Mouse (Mus musculus) layer of hippocampus, adult 2 months (tissue): Measurements from ENCODE around the gene Txlna. TPM values are rescaled to one million over a fixed set of nuclear protein-coding genes. Genes with fewer than 3 reads are reported as not detected.

ENCODE experiments used
- DNase-seq, 2 experiments: peaks; one replicate each; pipeline ENCODE4 v3.0.0; 2022; ENCODE audit warnings: low spot score in 2 of 2
- H3K27ac ChIP-seq: fragments of 200-600 bp; 2 replicates; pipeline ENCODE4 v1.8.1; 2022
- H3K4me3 ChIP-seq: fragments of 200-600 bp; 2 replicates; pipeline ENCODE4 v1.8.1; 2022; ENCODE audit warnings: mild to moderate bottlenecking
- CTCF ChIP-seq: fragments of 200-600 bp; conservative IDR thresholded peaks from 2 replicates; pipeline ENCODE4 v1.8.1; 2022; ENCODE audit warnings: antibody characterized with exemption, mild to moderate bottlenecking, moderate library complexity
- microRNA-seq, 2 experiments: library from miRNA; unstranded; fragments of <30 nt; microRNA quantifications; one replicate each; pipeline ENCODE4 v1.2.0; 2021
- total RNA-seq, 2 experiments: library from RNA; stranded (reverse); gene quantifications; 2 replicates each; pipeline ENCODE4 v1.2.3; 2021

Txlna gene
- total RNA-seq, 2 experiments from 2014 or later, result 49.7 to 51.3 TPM

- H3K27ac ChIP-seq, result no peak overlapping the region
- no peak for DNase-seq
- no peak overlapping the region for H3K4me3 ChIP-seq
- TF ChIP-seq CTCF, result no peak
Measured at GRCm38 (mm10) chr4:129577688-129578087, 63.2 kb downstream of the Txlna start.

- Histone ChIP-seq H3K27ac (no peak overlapping the region), H3K4me3 (no peak overlapping the region)
- peak; percentile 79 for TF ChIP-seq CTCF
- peak in 1 of 2 experiments; percentile 49 for DNase-seq
Measured at GRCm38 (mm10) chr4:129576863-129577491, 63.9 kb downstream of the Txlna start.

Small RNA genes lying within 50 kb of the gene (microRNA-seq; reads per million reads assigned to microRNA genes)
- gene Mir7016, result 2.6 to 3.5 reads per million in 2 experiments

Other genes starting within 250 kb of the Txlna start
- 1 to 10 TPM; 3.9 to 4.0 TPM for gene Zbtb8b, start 200.2 kb downstream of the Txlna start, total RNA-seq
- gene Bsdc1, start 179.5 kb downstream of the Txlna start, total RNA-seq, result 10 to 100 TPM; 56.2 to 62.7 TPM
- under 1 TPM in 1 of 2 experiments, not detected in 1; 0.38 TPM for gene Tssk3, start 150.0 kb downstream of the Txlna start, total RNA-seq
- not detected for gene Fam229a, start 149.9 kb downstream of the Txlna start, total RNA-seq
- 100 to 1,000 TPM in 1 of 2 experiments, 10 to 100 TPM in 1; 94.6 to 103 TPM for gene Marcksl1, start 127.5 kb downstream of the Txlna start, total RNA-seq
- 10 to 100 TPM; 48.9 to 49.8 TPM for gene Hdac1, start 98.4 kb downstream of the Txlna start, total RNA-seq
- gene Lck, start 67.4 kb downstream of the Txlna start, total RNA-seq, result 1 to 10 TPM; 2.8 to 6.2 TPM
- gene Fam167b, start 62.5 kb downstream of the Txlna start, total RNA-seq, result under 1 TPM; 0.41 to 0.83 TPM
- gene Eif3i, start 40.4 kb downstream of the Txlna start, total RNA-seq, result 100 to 1,000 TPM; 117 to 120 TPM
- gene Tmem234, start 40.4 kb downstream of the Txlna start, total RNA-seq, result 10 to 100 TPM; 83.1 to 86.2 TPM
- 1 to 10 TPM; 5.7 to 7.4 TPM for gene Dcdc2b, start 26.8 kb downstream of the Txlna start, total RNA-seq
- 10 to 100 TPM; 31.5 to 34.3 TPM for gene Iqcc, start 22.0 kb downstream of the Txlna start, total RNA-seq
- gene Ccdc28b, start 17.1 kb downstream of the Txlna start, total RNA-seq, result 10 to 100 TPM; 70.2 to 81.0 TPM
- gene Kpna6, start 31.7 kb upstream of the Txlna start, total RNA-seq, result 10 to 100 TPM; 88.7 to 97.9 TPM
- 10 to 100 TPM; 14.6 TPM for gene Tmem39b, start 55.8 kb upstream of the Txlna start, total RNA-seq
- 10 to 100 TPM; 87.4 to 92.5 TPM for gene Khdrbs1, start 101.2 kb upstream of the Txlna start, total RNA-seq
- gene Ptp4a2, start 170.2 kb upstream of the Txlna start, total RNA-seq, result 100 to 1,000 TPM; 134 to 137 TPM